In genomic region chr9:43141839-43142238, GRCm38 (mm10) we compare ENCODE assay signal across 9 mouse cellular contexts. TPM values are rescaled to one million over a fixed set of nuclear protein-coding genes. Genes with fewer than 3 reads are reported as not detected.
DNase-seq lines count a peak whose midpoint lies in the region; ATAC-seq and TF ChIP-seq lines count a peak whose summit lies in the region.
"Had no signal": no experiment of that assay in that cellular context is flagged by ENCODE, and none has a peak within 500 bp of the region (broad histone marks: within the 10 kb centered on the region; RNA-seq: fewer than 3 reads in every experiment).

No protein-coding gene starts in this region.

- H3K4me2 ChIP-seq in liver, postnatal 0 days (ENCODE audit: low read depth, low read length), result no peak overlapping the region
- H3K4me2 ChIP-seq: heart, embryonic 13.5 days had no signal

- H3K36me3 ChIP-seq in E14TG2a.4 (ENCODE audit: insufficient read depth, low read length), result no peaks in the 10 kb centered on the region
- H3K36me3 ChIP-seq in liver, postnatal 0 days (replicated peaks; ENCODE audit: insufficient read depth, low read length), result no peaks in the 10 kb centered on the region
- H3K36me3 ChIP-seq: heart, embryonic 13.5 days had no signal

- 6% methylated on average over 4 of the region's 4 CpGs for WGBS in liver, postnatal 0 days (ENCODE audit: insufficient replicate concordance)

- H3K9ac ChIP-seq in liver, postnatal 0 days (replicated peaks), result no peak overlapping the region
- H3K9ac ChIP-seq: heart, embryonic 13.5 days had no signal

- no peaks in the 10 kb centered on the region for H3K9me3 ChIP-seq in E14TG2a.4 (ENCODE audit: low read length)
- no peaks in the 10 kb centered on the region for H3K9me3 ChIP-seq in liver, postnatal 0 days (ENCODE audit: low read length)
- H3K9me3 ChIP-seq: heart, embryonic 13.5 days had no signal

- H3K27ac ChIP-seq in liver, postnatal 0 days (ENCODE audit: low read depth), result no peak overlapping the region
- H3K27ac ChIP-seq: heart, embryonic 13.5 days had no signal

- ATAC-seq in frontal cortex, adult (ENCODE audit: low TSS enrichment), result peak; percentile 72
- no peak for ATAC-seq in liver, postnatal 0 days
- no peak for ATAC-seq in inflammation-experienced regulatory T-cells, adult 6 months

- H3K4me1 ChIP-seq in E14TG2a.4 (replicated peaks; ENCODE audit: low read depth, low read length), result peaks cover 10% of the 10 kb centered on the region
- H3K4me1 ChIP-seq in liver, postnatal 0 days (ENCODE audit: insufficient read depth), result no peaks in the 10 kb centered on the region

- no peak for TF ChIP-seq EP300 in liver, postnatal 0 days (IDR thresholded peaks at IDR 0.05; ENCODE audit: low read depth)

- no peak overlapping the region for H3K4me3 ChIP-seq in E14TG2a.4 (replicated peaks; ENCODE audit: low read length)
- H3K4me3 ChIP-seq in liver, postnatal 0 days (ENCODE audit: low read depth, low read length), result no peak overlapping the region
- H3K4me3 ChIP-seq: heart, embryonic 13.5 days had no signal

- peak; percentile 85 for DNase-seq in 3T3-L1 (ENCODE audit: low read depth, low spot score)
- DNase-seq in c-Kit-positive CD71-positive TER-119-negative erythroid progenitor cells, embryonic 14.5 days (ENCODE audit: low read depth), result peak; percentile 32
- peak; percentile 88 for DNase-seq in kidney, postnatal 10 days
- DNase-seq in liver, postnatal 0 days, result peak; percentile 66
- DNase-seq in right cerebral cortex, adult 2 months (ENCODE audit: low spot score in 2 of 2), result peak; percentile 80 to 86

- TF ChIP-seq CTCF in E14TG2a.4 (conservative IDR thresholded peaks at IDR 0.05; ENCODE audit: low read length), result peak; percentile 92
- peak; percentile 95 for TF ChIP-seq CTCF in liver, postnatal 0 days (IDR thresholded peaks at IDR 0.05; ENCODE audit: low read depth)

- peaks cover 38% of the 10 kb centered on the region for H3K27me3 ChIP-seq in E14TG2a.4 (ENCODE audit: insufficient read depth, low read length)
- H3K27me3 ChIP-seq in liver, postnatal 0 days (ENCODE audit: insufficient read depth, low read length), result no peaks in the 10 kb centered on the region

RNA-seq across cellular contexts. Expression of gene Tmem136, which starts 25.5 kb away (rescaled TPM):
- polyA plus RNA-seq in liver, postnatal 0 days (2015; fragmentation: Nextera tagmentation; extraction: Ambion mirVana), result 0.44 and 0.92 TPM in 2 replicates
- 1 to 10 TPM in 2 of 3 experiments, under 1 TPM in 1; 0.67 to 4.8 (median 3.7) TPM for polyA plus RNA-seq in inflammation-experienced regulatory T-cells, adult 6 months (2017; shearing (Covaris generic))

RNA-seq across cellular contexts. Expression of gene Arhgef12, which starts 34.8 kb away (rescaled TPM):
- 4.3 and 4.8 TPM in 2 replicates for polyA plus RNA-seq in liver, postnatal 0 days (2015; fragmentation: Nextera tagmentation; extraction: Ambion mirVana)
- polyA plus RNA-seq in inflammation-experienced regulatory T-cells, adult 6 months (2017; shearing (Covaris generic)), result 10 to 100 TPM in 2 of 3 experiments, 1 to 10 TPM in 1; 4.5 to 20.4 (median 17.1) TPM

Comparison
In these comparisons a context has a peak if more than half of its experiments do, and no peak if none do; other contexts are left out.
1. DNase-seq: peak in every context shown above with its lines; median percentile 88 in kidney, postnatal 10 days; 85 in 3T3-L1; 83 in right cerebral cortex, adult 2 months; 66 in liver, postnatal 0 days; 32 in c-Kit-positive CD71-positive TER-119-negative erythroid progenitor cells, embryonic 14.5 days.